Mouse (Mus musculus): ENCODE measurements at regions not wholly inside any gene's neighbourhood (a gene's known extent, or its start where the extent isn't known, plus 50 kb on each side); places are given as distances from the start of the nearest gene placed in this dataset.

GRCm38 (mm10) chr8:10924001-10924490 is 84.2 kb downstream of the Irs2 start:
- Histone ChIP-seq H3K4me1 (ENCODE audit: insufficient read depth) (peaks cover 34% of the 10 kb centered on the region), H3K36me3 (ENCODE audit: insufficient read depth) (no peaks in the 10 kb centered on the region), H3K4me2 (ENCODE audit: low read depth) (no peak overlapping the region), H3K27me3 (ENCODE audit: insufficient read depth, low read length) (no peaks in the 10 kb centered on the region), H3K4me3 (ENCODE audit: low read depth, low read length) (no peak overlapping the region), H3K9ac (no peak overlapping the region), H3K27ac (ENCODE audit: low read depth, low read length) (no peak overlapping the region), H3K9me3 (ENCODE audit: low read length) (no peaks in the 10 kb centered on the region)
- no peak for DNase-seq
- ATAC-seq, result no peak
- TF ChIP-seq CTCF (IDR thresholded peaks at IDR 0.05; ENCODE audit: low read depth), result no peak
- WGBS, result 16% methylated on average over 3 of the region's 3 CpGs

- no peak overlapping the region for H3K27ac ChIP-seq (ENCODE audit: low read depth, low read length)
- no peaks in the 10 kb centered on the region for H3K9me3 ChIP-seq (ENCODE audit: low read length)
- H3K4me1 ChIP-seq (ENCODE audit: insufficient read depth), result peaks cover 33% of the 10 kb centered on the region
- ATAC-seq, result no peak
- H3K36me3 ChIP-seq (ENCODE audit: insufficient read depth), result no peaks in the 10 kb centered on the region
- WGBS, result 40% methylated on average over 19 of the region's 19 CpGs
- H3K27me3 ChIP-seq (ENCODE audit: insufficient read depth, low read length), result no peaks in the 10 kb centered on the region
- no peak for TF ChIP-seq CTCF (IDR thresholded peaks at IDR 0.05; ENCODE audit: low read depth)
- DNase-seq, result no peak
- no peak overlapping the region for H3K4me3 ChIP-seq (ENCODE audit: low read depth, low read length)
- H3K4me2 ChIP-seq (ENCODE audit: low read depth), result no peak overlapping the region
- H3K9ac ChIP-seq, result no peak overlapping the region
These were observed 84.9 kb downstream of the Irs2 start for GRCm38 (mm10) chr8:10923071-10924000.

GRCm38 (mm10) chr8:10922209-10923030 is 85.8 kb downstream of the Irs2 start:
- peak overlapping the region; percentile 67 for H3K27ac ChIP-seq (ENCODE audit: low read depth, low read length)
- ATAC-seq (peak; percentile 17; the same call in 1 of the 2 replicates), DNase-seq (no peak)
- H3K27me3 ChIP-seq (ENCODE audit: insufficient read depth, low read length), result no peaks in the 10 kb centered on the region
- no peak for TF ChIP-seq CTCF (IDR thresholded peaks at IDR 0.05; ENCODE audit: low read depth)
- H3K9me3 ChIP-seq (ENCODE audit: low read length), result no peaks in the 10 kb centered on the region
- no peak overlapping the region for H3K4me2 ChIP-seq (ENCODE audit: low read depth)
- peaks cover 30% of the 10 kb centered on the region for H3K4me1 ChIP-seq (ENCODE audit: insufficient read depth)
- H3K9ac ChIP-seq, result no peak overlapping the region
- H3K4me3 ChIP-seq (ENCODE audit: low read depth, low read length), result no peak overlapping the region
- no peaks in the 10 kb centered on the region for H3K36me3 ChIP-seq (ENCODE audit: insufficient read depth)
- WGBS, result 26% methylated on average over 12 of the region's 12 CpGs

- no peaks in the 10 kb centered on the region for H3K9me3 ChIP-seq (ENCODE audit: low read length)
- ATAC-seq (peak; percentile 73), DNase-seq (peak; percentile 75)
- TF ChIP-seq CTCF (IDR thresholded peaks at IDR 0.05; ENCODE audit: low read depth), result no peak
- peak overlapping the region; percentile 67 for H3K27ac ChIP-seq (ENCODE audit: low read depth, low read length)
- H3K9ac ChIP-seq, result no peak overlapping the region
- peaks cover 27% of the 10 kb centered on the region for H3K4me1 ChIP-seq (ENCODE audit: insufficient read depth)
- no peaks in the 10 kb centered on the region for H3K27me3 ChIP-seq (ENCODE audit: insufficient read depth, low read length)
- no peaks in the 10 kb centered on the region for H3K36me3 ChIP-seq (ENCODE audit: insufficient read depth)
- WGBS, result 12% methylated on average over 11 of the region's 11 CpGs
- no peak overlapping the region for H3K4me3 ChIP-seq (ENCODE audit: low read depth, low read length)
- no peak overlapping the region for H3K4me2 ChIP-seq (ENCODE audit: low read depth)
These were observed 86.6 kb downstream of the Irs2 start for GRCm38 (mm10) chr8:10921439-10922191.

GRCm38 (mm10) chr8:10919620-10920019 is 88.6 kb downstream of the Irs2 start:
- WGBS, result 79% methylated on average over 5 of the region's 5 CpGs
- DNase-seq (no peak), ATAC-seq (no peak)
- H3K27ac ChIP-seq (ENCODE audit: low read depth, low read length), result no peak overlapping the region
- no peaks in the 10 kb centered on the region for H3K27me3 ChIP-seq (ENCODE audit: insufficient read depth, low read length)
- no peak overlapping the region for H3K4me2 ChIP-seq (ENCODE audit: low read depth)
- H3K4me3 ChIP-seq (ENCODE audit: low read depth, low read length), result no peak overlapping the region
- no peaks in the 10 kb centered on the region for H3K9me3 ChIP-seq (ENCODE audit: low read length)
- peaks cover 10% of the 10 kb centered on the region for H3K4me1 ChIP-seq (ENCODE audit: insufficient read depth)
- no peaks in the 10 kb centered on the region for H3K36me3 ChIP-seq (ENCODE audit: insufficient read depth)
- no peak for TF ChIP-seq CTCF (IDR thresholded peaks at IDR 0.05; ENCODE audit: low read depth)
- no peak overlapping the region for H3K9ac ChIP-seq

GRCm38 (mm10) chr8:10918403-10919035 is 89.7 kb downstream of the Irs2 start:
- ATAC-seq, result 0 out of 2 replicates have a peak, but pooled peaks have one; percentile 5
- H3K4me1 ChIP-seq (ENCODE audit: insufficient read depth), result peaks cover 7% of the 10 kb centered on the region
- DNase-seq, result no peak
- WGBS, result 71% methylated on average over 5 of the region's 5 CpGs
- H3K4me2 ChIP-seq (ENCODE audit: low read depth), result no peak overlapping the region
- H3K9me3 ChIP-seq (ENCODE audit: low read length), result no peaks in the 10 kb centered on the region
- TF ChIP-seq CTCF (IDR thresholded peaks at IDR 0.05; ENCODE audit: low read depth), result no peak
- no peak overlapping the region for H3K27ac ChIP-seq (ENCODE audit: low read depth, low read length)
- H3K4me3 ChIP-seq (ENCODE audit: low read depth, low read length), result no peak overlapping the region
- H3K9ac ChIP-seq, result no peak overlapping the region
- no peaks in the 10 kb centered on the region for H3K27me3 ChIP-seq (ENCODE audit: insufficient read depth, low read length)
- H3K36me3 ChIP-seq (ENCODE audit: insufficient read depth), result no peaks in the 10 kb centered on the region

Measured in forebrain, postnatal 0 days (tissue).